Mouse (Mus musculus): ENCODE measurements at regions not wholly inside any gene's neighbourhood (a gene's known extent, or its start where the extent isn't known, plus 50 kb on each side); places are given as distances from the start of the nearest gene placed in this dataset.

DNA sequence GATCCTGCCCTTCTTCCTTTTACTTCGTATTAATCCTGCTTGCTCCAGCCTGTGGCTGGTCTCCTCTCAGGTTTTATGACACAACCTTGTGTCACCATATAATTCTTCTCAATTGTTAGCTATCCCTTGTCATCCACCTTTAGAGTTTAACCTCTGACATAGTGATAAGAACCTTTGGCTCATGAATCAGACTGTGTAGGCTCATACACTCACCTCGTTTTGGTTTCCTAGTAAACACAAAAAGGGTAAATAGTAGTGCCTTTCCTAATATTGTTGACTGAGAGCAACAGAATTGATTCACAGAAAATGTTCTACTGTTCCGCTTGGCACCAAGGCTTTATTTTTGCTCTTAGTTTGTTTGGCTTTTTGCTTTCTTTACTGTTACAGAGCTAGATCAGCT lies 216.2 kb upstream of the H2al1a start:
- TF ChIP-seq CTCF (IDR thresholded peaks at IDR 0.05; ENCODE audit: insufficient read depth, low read length) (no peak), POLR2A (IDR thresholded peaks at IDR 0.05; ENCODE audit: borderline replicate concordance, extremely low read depth, low read depth, low read length) (no peak)
